Mouse (Mus musculus): ENCODE measurements around the gene Inka2. TPM values are rescaled to one million over a fixed set of nuclear protein-coding genes. Genes with fewer than 3 reads are reported as not detected.

Gene Inka2
- 3.3 TPM for polyA plus RNA-seq (2017; shearing (Covaris generic))

GRCm38 (mm10) chr3:105704031-105705008 lies at the start of gene Inka2:
Gene Inka2, plus strand, starts transcription at chr3:105704599.

GRCm38 (mm10) chr3:105687324-105688060 lies 16.9 kb upstream of the Inka2 start, which contains the start of gene Ddx20:
Gene Ddx20, minus strand, starts transcription at chr3:105687574.

Other genes starting within 250 kb of the Inka2 start
- gene Ddx20, start 17.0 kb upstream of the Inka2 start, polyA plus RNA-seq (2017; shearing (Covaris generic)) = 7.7 TPM
- 293 TPM for gene Rap1a, start 96.7 kb downstream of the Inka2 start, polyA plus RNA-seq (2017; shearing (Covaris generic))
- 0.42 TPM for gene Adora3, start 166.3 kb downstream of the Inka2 start, polyA plus RNA-seq (2017; shearing (Covaris generic))
- gene Tmigd3, start 166.3 kb downstream of the Inka2 start, polyA plus RNA-seq (2017; shearing (Covaris generic)) = not detected
- 0.43 TPM for gene I830077J02Rik, start 228.1 kb downstream of the Inka2 start, polyA plus RNA-seq (2017; shearing (Covaris generic))